Mouse (Mus musculus): ENCODE data around the gene Clasrp. TPM values are rescaled to one million over a fixed set of nuclear protein-coding genes. Genes with fewer than 3 reads are reported as not detected.

Gene Clasrp
- polyA plus RNA-seq, 1 experiment: 29.0 TPM

GRCm38 (mm10) chr7:19531077-19531476 lies 73.2 kb downstream of the Clasrp start:
- no peak overlapping the region for H3K27ac ChIP-seq (ENCODE audit: insufficient read depth, low read depth, low read length)
- WGBS: 67% methylated on average over 10 of the region's 10 CpGs
- no peaks in the 10 kb centered on the region; the same call in 1 of the 2 replicates for H3K36me3 ChIP-seq (ENCODE audit: control insufficient read depth, insufficient read depth, low read length)
- H3K4me3 ChIP-seq (ENCODE audit: insufficient read depth, low read depth, low read length): no peak overlapping the region
- H3K4me1 ChIP-seq (ENCODE audit: control insufficient read depth, insufficient read depth, low read length): no peaks in the 10 kb centered on the region
- 0 out of 2 replicates have a peak, but pooled peaks have one; percentile 5 for TF ChIP-seq CTCF (conservative IDR thresholded peaks at IDR 0.05; ENCODE audit: insufficient read depth, insufficient read length, low read depth, low read length)
- no peak for TF ChIP-seq POLR2A (IDR thresholded peaks at IDR 0.05; ENCODE audit: low read depth, low read length)
- no peak for DNase-seq
- no peaks in the 10 kb centered on the region for H3K27me3 ChIP-seq (replicated peaks; ENCODE audit: control insufficient read depth, insufficient read depth, low read length)

Other genes with a start within 250 kb of the Clasrp start
- 5.3 and 5.9 TPM in 2 replicates for gene Cd3eap, start 245.0 kb downstream of the Clasrp start, polyA plus RNA-seq (2012; rRNA removed)
- gene Ppp1r13l, start 244.7 kb downstream of the Clasrp start, polyA plus RNA-seq (2012; rRNA removed): 5.9 and 6.8 TPM in 2 replicates
- gene Ercc2, start 222.5 kb downstream of the Clasrp start, polyA plus RNA-seq (2012; rRNA removed): 32.4 and 39.9 TPM in 2 replicates
- gene Klc3, start 200.4 kb downstream of the Clasrp start, polyA plus RNA-seq (2012; rRNA removed): 3.7 and 5.0 TPM in 2 replicates
- 2.0 and 420 TPM in 2 replicates for gene Ckm, start 199.7 kb downstream of the Clasrp start, polyA plus RNA-seq (2012; rRNA removed)
- 16.1 and 18.2 TPM in 2 replicates for gene Mark4, start 145.7 kb downstream of the Clasrp start, polyA plus RNA-seq (2012; rRNA removed)
- gene Exoc3l2, start 141.2 kb downstream of the Clasrp start, polyA plus RNA-seq (2012; rRNA removed): 41.6 and 46.6 TPM in 2 replicates
- gene Bloc1s3, start 96.1 kb downstream of the Clasrp start, polyA plus RNA-seq (2012; rRNA removed): 8.6 and 10.3 TPM in 2 replicates
- 62.3 and 74.6 TPM in 2 replicates for gene Trappc6a, start 96.1 kb downstream of the Clasrp start, polyA plus RNA-seq (2012; rRNA removed)
- gene Nkpd1, start 86.6 kb downstream of the Clasrp start, polyA plus RNA-seq (2012; rRNA removed): 0.11 and 0.16 TPM in 2 replicates
- gene Ppp1r37, start 41.4 kb downstream of the Clasrp start, polyA plus RNA-seq (2012; rRNA removed): 87.0 and 92.0 TPM in 2 replicates
- gene Zfp296, start 27.2 kb downstream of the Clasrp start, polyA plus RNA-seq (2012; rRNA removed): 2.7 and 3.3 TPM in 2 replicates
- 143 and 149 TPM in 2 replicates for gene Gemin7, start 26.9 kb downstream of the Clasrp start, polyA plus RNA-seq (2012; rRNA removed)
- gene Relb, start 25.0 kb upstream of the Clasrp start, polyA plus RNA-seq (2012; rRNA removed): 10.4 and 13.3 TPM in 2 replicates
- gene Clptm1, start 60.5 kb upstream of the Clasrp start, polyA plus RNA-seq (2012; rRNA removed): 144 and 182 TPM in 2 replicates
- 0.42 and 0.57 TPM in 2 replicates for gene Apoc2, start 73.5 kb upstream of the Clasrp start, polyA plus RNA-seq (2012; rRNA removed)
- gene Gm44805, start 76.9 kb upstream of the Clasrp start, polyA plus RNA-seq (2012; rRNA removed): not detected in 2 replicates
- 0.29 TPM in 1 of 2 replicates, not detected in the other for gene Apoc4, start 77.0 kb upstream of the Clasrp start, polyA plus RNA-seq (2012; rRNA removed)
- 12.2 and 16.5 TPM in 2 replicates for gene Apoc1, start 88.2 kb upstream of the Clasrp start, polyA plus RNA-seq (2012; rRNA removed)
- 922 and 939 TPM in 2 replicates for gene Apoe, start 94.7 kb upstream of the Clasrp start, polyA plus RNA-seq (2012; rRNA removed)
- 83.9 and 86.3 TPM in 2 replicates for gene Tomm40, start 111.0 kb upstream of the Clasrp start, polyA plus RNA-seq (2012; rRNA removed)
- gene Nectin2, start 146.0 kb upstream of the Clasrp start, polyA plus RNA-seq (2012; rRNA removed): 44.5 and 47.7 TPM in 2 replicates
- 237 and 272 TPM in 2 replicates for gene Bcam, start 166.5 kb upstream of the Clasrp start, polyA plus RNA-seq (2012; rRNA removed)
- gene Cblc, start 192.3 kb upstream of the Clasrp start, polyA plus RNA-seq (2012; rRNA removed): 24.4 and 32.6 TPM in 2 replicates
- 10.3 and 14.4 TPM in 2 replicates for gene Bcl3, start 218.3 kb upstream of the Clasrp start, polyA plus RNA-seq (2012; rRNA removed)
- gene Gm19345, start 247.5 kb upstream of the Clasrp start, polyA plus RNA-seq (2012; rRNA removed): 0.12 TPM in 1 of 2 replicates, not detected in the other